Mouse (Mus musculus): ENCODE data around the gene Kmt5b.

DNA sequence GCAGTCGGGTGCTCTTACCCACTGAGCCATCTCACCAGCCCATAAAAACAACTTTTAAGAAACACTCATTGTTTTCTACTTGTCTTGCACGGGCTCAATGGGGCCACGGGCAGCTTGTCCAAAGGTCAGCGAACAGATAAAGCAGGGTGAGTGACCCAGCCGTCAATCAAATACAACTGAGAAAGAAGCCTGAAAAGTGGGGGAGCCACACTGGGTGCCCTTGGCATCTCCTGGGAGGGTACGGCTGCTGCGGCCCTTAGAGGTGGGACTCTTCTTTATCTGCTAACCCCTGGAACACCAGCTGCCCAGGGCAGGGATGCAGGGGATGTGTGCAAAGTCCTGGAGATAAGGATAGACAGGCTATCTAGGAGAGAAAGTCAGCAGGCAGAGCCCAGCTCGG lies 64.5 kb downstream of the Kmt5b start:
- TF ChIP-seq CTCF (IDR thresholded peaks at IDR 0.05; ENCODE audit: control insufficient read depth, insufficient read depth, insufficient read length) (no peak), FOSL1 (IDR thresholded peaks at IDR 0.05; ENCODE audit: insufficient read depth, low read length, poor library complexity, severe bottlenecking) (no peak), MYOD1 (IDR thresholded peaks at IDR 0.05; ENCODE audit: control insufficient read depth, insufficient read length, low read depth) (no peak)
